Mouse (Mus musculus) lung, embryonic 16.5 days (tissue): ENCODE measurements at regions not wholly inside any gene's neighbourhood (a gene's known extent, or its start where the extent isn't known, plus 50 kb on each side); places are given as distances from the start of the nearest gene placed in this dataset.

ENCODE experiments used
- ATAC-seq: fragments of 200-750 bp; cut with Nextera tagmentation; 2 replicates; pipeline ENCODE4 v1.8.0; 2017; ENCODE audit warnings: low read depth, mild to moderate bottlenecking, moderate library complexity
- H3K27ac ChIP-seq: fragments of 300-500 bp; sonication (generic); 2 replicates; pipeline ENCODE4 v1.5.1; 2014; ENCODE audit warnings: mild to moderate bottlenecking, control low read depth, low read length
- H3K27me3 ChIP-seq: fragments of 300-500 bp; sonication (generic); 2 replicates; pipeline ENCODE4 v1.6.1; 2014; ENCODE audit warnings: low read depth, low read length, mixed read lengths; ENCODE audit not compliant: control insufficient read depth, insufficient read depth
- H3K36me3 ChIP-seq: fragments of 300-500 bp; sonication (generic); 2 replicates; pipeline ENCODE4 v1.6.1; 2014; ENCODE audit warnings: low read length; ENCODE audit not compliant: control insufficient read depth, insufficient read depth
- H3K4me1 ChIP-seq: fragments of 300-500 bp; sonication (generic); replicated peaks from 2 replicates; pipeline ENCODE4 v1.6.1; 2014; ENCODE audit warnings: low read length, mixed read lengths; ENCODE audit not compliant: control insufficient read depth, insufficient read depth
- H3K4me2 ChIP-seq: fragments of 300-500 bp; sonication (generic); 2 replicates; pipeline ENCODE4 v1.6.1; 2014; ENCODE audit warnings: low read depth, low read length, control low read depth
- H3K4me3 ChIP-seq: fragments of 300-500 bp; sonication (generic); 2 replicates; pipeline ENCODE4 v1.5.1; 2014; ENCODE audit warnings: mild to moderate bottlenecking, low read length, control low read depth
- H3K9ac ChIP-seq: fragments of 300-500 bp; sonication (generic); 2 replicates; pipeline ENCODE4 v1.6.1; 2014; ENCODE audit warnings: low read length, control low read depth
- H3K9me3 ChIP-seq: fragments of 300-500 bp; sonication (generic); 2 replicates; pipeline ENCODE4 v1.6.1; 2016; ENCODE audit warnings: low read length; ENCODE audit not compliant: control insufficient read depth
- WGBS: fragments of 180-500 bp; shearing (Covaris S2); extraction: QIAGEN DNeasy Blood & Tissue Kit; methylation state at CpG from one replicate; pipeline ENCODE4 v1.1.7; 2014; 5-methylcytosine and 5-hydroxymethylcytosine counted together

DNA sequence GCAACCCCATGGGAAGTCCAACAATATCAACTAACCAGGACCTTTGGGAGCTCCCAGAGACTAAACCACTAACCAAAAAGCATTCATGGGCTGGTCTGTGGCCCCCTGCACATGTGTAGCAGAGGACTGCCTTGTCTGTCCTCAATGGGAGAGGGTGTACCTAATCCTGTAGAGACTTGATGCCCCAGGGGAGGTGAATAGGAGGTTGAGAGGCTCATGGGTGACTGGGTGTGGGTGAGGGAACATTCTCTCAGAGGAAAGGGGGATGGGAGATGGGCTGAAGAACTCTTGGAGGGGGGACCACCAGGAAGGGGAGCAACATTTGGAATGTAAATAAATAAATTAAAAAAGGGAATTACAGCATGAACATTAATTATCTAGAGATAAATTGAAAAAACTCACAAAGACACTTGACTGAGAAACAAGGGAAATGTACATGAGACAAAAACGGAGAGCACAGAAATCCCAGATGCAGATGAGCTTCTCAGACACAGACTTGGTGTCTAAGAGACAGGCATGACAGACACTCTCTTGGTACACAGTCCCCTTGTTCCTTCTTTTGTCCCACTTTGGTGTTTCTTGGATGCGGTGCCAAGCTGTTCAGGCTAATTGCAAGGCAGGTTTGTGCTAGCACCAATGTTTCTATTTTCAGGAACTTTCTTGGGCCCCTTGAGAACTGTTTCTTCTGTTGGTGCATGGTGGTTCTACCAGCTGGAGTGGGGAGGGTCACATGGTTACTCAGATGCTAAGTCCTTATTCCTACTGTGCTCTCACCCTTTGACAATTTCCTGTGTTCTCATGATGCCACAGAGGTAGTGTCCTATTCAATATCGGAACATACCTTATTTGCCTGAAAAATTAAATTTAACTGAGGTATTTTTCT, 85.0 kb upstream of the Pfn2 start:
- Histone ChIP-seq H3K9me3 (no peaks in the 10 kb centered on the region), H3K36me3 (no peaks in the 10 kb centered on the region), H3K9ac (no peak overlapping the region), H3K27me3 (no peaks in the 10 kb centered on the region), H3K4me2 (no peak overlapping the region), H3K27ac (no peak overlapping the region), H3K4me3 (no peak overlapping the region), H3K4me1 (no peaks in the 10 kb centered on the region)
- 85% methylated on average over 3 of the region's 3 CpGs for WGBS
- ATAC-seq = no peak

DNA sequence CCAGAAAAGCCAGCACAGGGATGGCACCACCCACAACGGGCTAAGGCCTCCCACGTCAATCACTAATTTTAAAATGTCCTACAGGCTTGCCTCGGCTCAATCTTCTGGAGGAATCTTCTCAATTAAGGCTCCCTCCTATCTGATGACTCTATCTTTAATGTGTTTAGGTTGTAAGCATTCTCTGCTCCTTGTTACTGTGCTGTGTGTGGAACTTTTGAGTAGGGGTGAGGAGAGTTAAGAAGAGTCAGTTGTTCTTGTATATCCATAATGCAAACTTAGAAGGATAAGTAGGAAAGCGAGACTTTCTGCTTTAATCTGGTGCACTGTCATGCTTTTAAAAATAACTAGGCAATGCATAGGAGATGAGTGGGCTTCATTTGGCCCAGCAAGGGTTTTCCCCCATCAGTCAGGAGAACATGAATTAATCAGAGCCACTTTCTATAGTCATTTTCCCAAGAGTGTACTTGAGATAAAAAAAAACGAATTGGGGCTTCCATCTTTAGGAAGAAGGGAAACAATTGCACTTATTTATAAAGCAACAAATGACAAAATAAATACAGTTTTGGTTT, 87.2 kb upstream of the Pfn2 start:
- Histone ChIP-seq H3K27ac (no peak overlapping the region), H3K4me3 (no peak overlapping the region), H3K9ac (no peak overlapping the region), H3K4me1 (no peaks in the 10 kb centered on the region), H3K36me3 (no peaks in the 10 kb centered on the region), H3K4me2 (no peak overlapping the region), H3K27me3 (no peaks in the 10 kb centered on the region), H3K9me3 (no peaks in the 10 kb centered on the region)
- 53% methylated on average over 5 of the region's 5 CpGs for WGBS
- ATAC-seq = no peak

DNA sequence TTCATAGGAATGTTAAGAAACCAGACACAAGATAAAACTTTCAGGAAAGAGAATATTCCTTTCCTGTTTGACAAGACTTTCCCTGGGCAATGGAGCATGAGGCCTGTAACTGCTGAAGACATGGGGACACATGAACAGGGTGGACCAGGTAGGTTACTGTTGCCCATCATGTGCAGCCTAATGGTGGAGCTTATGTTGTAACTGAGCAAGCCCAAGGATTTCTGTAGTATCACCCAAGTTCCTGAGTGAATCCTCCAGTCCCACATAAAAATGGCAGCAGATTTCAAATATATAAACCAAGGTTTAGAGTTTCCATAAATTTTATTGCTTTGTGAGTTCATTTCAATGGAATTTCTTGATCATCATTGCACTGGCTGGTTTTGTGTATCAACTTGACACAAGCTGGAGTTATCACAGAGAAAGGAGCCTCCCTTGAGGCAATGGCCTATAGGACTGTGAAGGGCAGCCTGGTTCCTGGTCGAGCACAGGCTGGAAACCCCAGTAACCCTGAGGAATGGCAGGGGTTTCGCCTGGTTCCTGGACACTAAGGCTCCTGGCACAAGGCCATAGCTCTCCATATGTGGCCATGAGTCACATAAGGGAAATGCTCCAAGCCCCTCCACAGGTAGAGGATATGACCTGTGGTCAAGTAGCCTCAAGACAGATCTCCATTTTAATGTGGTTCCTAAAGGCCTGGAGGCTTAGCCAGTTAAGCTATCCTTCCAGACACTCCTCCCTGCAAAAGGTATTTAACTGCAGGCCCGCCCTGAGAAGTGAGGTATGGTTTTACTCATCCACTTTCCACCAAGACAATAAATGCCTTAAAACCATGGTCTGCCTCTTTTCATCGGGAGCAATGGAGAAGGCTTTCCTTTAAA, 92.9 kb upstream of the Pfn2 start:
- no peaks in the 10 kb centered on the region for H3K9me3 ChIP-seq
- no peaks in the 10 kb centered on the region for H3K27me3 ChIP-seq
- H3K27ac ChIP-seq = no peak overlapping the region
- no peak overlapping the region for H3K4me3 ChIP-seq
- no peaks in the 10 kb centered on the region for H3K4me1 ChIP-seq
- 77% methylated on average over 4 of the region's 4 CpGs for WGBS
- ATAC-seq = no peak
- no peak overlapping the region for H3K9ac ChIP-seq
- H3K36me3 ChIP-seq = no peaks in the 10 kb centered on the region
- no peak overlapping the region for H3K4me2 ChIP-seq

DNA sequence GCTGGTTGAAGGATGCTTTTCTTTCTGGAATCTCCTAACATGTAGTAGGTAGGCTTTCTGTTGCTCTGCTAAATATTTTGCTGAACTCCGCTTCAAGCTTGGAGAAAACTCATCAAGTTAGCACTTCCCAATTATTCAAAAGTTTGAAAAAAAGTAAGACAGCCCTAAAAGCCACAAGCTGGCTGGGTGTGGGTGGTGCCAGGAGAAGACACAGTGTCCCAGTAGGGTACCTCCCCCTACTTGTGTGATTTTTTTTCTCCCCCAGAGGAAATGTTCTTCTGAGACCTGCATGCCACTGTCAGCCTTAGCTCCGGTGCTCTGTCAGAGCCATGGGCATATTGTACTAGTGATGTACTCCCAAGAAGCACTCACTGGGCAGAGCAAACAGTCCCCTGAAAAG, 96.8 kb upstream of the Pfn2 start:
- H3K4me1 ChIP-seq = no peaks in the 10 kb centered on the region
- WGBS = 59% methylated on average over 2 of the region's 2 CpGs

DNA sequence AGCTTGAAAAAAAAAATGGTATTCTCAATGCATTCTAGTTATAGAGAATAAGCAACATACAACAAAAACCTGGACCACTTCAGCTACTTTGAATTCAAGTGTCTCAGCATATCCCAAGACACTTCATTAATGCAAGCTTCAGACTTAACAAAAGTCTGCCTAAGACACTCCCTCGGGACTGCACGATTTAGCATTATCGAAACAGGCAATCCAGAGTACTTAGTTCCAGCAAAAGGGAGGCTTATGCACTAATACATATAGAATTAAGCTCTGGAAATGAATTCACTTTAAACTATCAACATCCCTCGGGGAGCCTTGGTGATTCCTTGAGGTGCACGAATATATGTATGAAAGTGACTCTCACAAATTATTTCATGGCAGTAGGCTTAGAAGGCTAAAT, 97.9 kb upstream of the Pfn2 start:
- Histone ChIP-seq H3K4me1 (no peaks in the 10 kb centered on the region), H3K27me3 (no peaks in the 10 kb centered on the region), H3K4me3 (no peak overlapping the region), H3K36me3 (no peaks in the 10 kb centered on the region), H3K4me2 (no peak overlapping the region), H3K27ac (no peak overlapping the region), H3K9ac (no peak overlapping the region), H3K9me3 (no peaks in the 10 kb centered on the region)
- WGBS = 66% methylated on average over 5 of the region's 5 CpGs
- ATAC-seq = no peak

More for the DNA sequence above, 96.8 kb upstream of the Pfn2 start:
- no peak for ATAC-seq
- Histone ChIP-seq H3K9me3 (no peaks in the 10 kb centered on the region), H3K4me2 (no peak overlapping the region), H3K9ac (no peak overlapping the region), H3K36me3 (no peaks in the 10 kb centered on the region), H3K27me3 (no peaks in the 10 kb centered on the region), H3K27ac (no peak overlapping the region), H3K4me3 (no peak overlapping the region)

DNA sequence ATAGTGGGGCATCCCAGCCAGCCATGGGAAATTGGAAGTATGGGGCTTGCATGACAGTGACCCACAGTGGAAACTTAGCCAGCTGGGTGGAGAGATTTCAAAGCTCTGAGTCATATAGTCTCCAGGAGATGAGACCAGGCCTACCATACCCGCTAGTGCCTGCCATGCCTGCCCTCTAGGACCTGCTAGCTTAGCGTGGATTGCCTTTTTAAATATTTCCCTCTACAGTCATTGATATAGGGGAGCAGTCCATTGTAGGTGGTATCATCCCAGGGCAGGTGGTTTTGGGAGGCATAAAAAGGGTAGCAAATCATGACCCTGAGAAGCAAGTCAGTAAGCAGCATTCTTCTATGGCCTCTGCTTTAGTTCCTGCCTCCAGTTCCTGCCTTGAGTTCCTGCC, 99.5 kb upstream of the Pfn2 start:
- Histone ChIP-seq H3K4me2 (no peak overlapping the region), H3K4me1 (no peaks in the 10 kb centered on the region), H3K4me3 (no peak overlapping the region), H3K27me3 (no peaks in the 10 kb centered on the region), H3K36me3 (no peaks in the 10 kb centered on the region), H3K27ac (no peak overlapping the region), H3K9me3 (no peaks in the 10 kb centered on the region), H3K9ac (no peak overlapping the region)
- WGBS = 75% methylated on average over 2 of the region's 2 CpGs
- no peak for ATAC-seq

DNA sequence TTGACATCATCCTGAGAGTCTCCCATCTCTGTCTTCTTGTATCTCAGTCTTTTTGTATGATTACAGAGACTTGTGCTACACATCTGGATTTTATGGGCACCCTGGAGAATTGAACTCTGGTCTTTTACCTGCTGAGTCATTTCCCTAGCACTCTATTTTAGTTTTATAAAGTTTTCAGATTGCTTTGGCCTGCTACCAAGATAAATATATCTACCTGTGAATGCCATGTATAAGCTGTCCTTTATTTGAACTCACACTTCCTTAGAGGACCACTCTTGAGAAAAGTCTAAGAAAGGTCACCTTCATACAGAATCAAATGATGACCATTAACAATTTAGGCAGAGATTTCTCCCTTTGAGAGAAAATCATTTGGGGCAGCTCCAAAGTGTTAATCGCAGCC, 100.8 kb upstream of the Pfn2 start:
- Histone ChIP-seq H3K4me2 (no peak overlapping the region), H3K4me3 (no peak overlapping the region), H3K4me1 (no peaks in the 10 kb centered on the region), H3K36me3 (no peaks in the 10 kb centered on the region), H3K27ac (no peak overlapping the region), H3K9ac (no peak overlapping the region), H3K9me3 (no peaks in the 10 kb centered on the region), H3K27me3 (no peaks in the 10 kb centered on the region)
- WGBS = 73% methylated on average over 1 of the region's 1 CpGs
- ATAC-seq = no peak

DNA sequence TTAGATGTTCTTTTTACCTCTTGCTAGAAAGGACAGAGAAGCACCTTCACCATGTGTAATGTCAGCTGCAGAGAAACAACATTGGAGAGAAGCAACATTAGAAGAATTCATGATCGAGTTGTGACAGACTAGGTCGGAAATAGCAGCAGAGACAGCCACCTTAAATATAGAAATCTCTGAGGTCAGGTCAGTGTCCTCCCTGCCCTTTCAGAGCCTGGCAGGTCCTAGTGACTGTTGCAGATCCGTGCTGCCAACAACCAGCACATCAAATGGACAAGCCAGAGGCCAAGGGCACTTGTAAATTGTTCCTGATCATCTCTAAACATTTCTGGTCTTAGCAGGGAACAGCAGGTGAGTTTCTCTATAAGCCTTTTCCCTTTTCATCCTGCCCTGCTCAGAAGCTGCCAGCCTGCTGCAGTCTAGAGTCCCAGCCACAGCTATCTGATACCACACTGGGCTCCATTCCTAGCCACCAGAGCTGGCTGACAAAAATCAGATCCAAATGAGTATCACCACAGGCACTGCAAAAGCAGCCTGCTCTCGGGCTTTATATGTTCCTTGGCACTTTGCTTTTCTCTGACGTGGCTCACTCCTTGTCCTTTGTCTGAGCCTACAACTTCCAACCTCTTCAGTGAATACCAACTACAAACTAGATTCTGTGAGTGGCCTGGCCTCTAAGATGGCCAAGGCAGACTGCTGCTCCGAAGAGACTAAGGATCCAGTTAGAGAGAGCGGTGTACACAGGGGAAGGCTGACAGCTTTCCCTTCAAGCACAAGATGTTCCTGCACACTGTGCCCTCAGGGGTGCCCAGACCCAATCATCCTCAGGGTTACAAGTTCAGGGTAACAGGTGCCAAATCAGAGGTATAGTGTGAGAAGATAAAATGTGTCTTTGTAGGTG, 102.8 kb upstream of the Pfn2 start:
- 55% methylated on average over 7 of the region's 7 CpGs for WGBS
- H3K27ac ChIP-seq = no peak overlapping the region
- H3K9ac ChIP-seq = no peak overlapping the region
- ATAC-seq = no peak
- no peaks in the 10 kb centered on the region for H3K4me1 ChIP-seq
- H3K27me3 ChIP-seq = no peaks in the 10 kb centered on the region
- no peaks in the 10 kb centered on the region for H3K9me3 ChIP-seq
- H3K4me3 ChIP-seq = no peak overlapping the region
- no peak overlapping the region for H3K4me2 ChIP-seq
- no peaks in the 10 kb centered on the region for H3K36me3 ChIP-seq
